Mouse (Mus musculus): ENCODE data around the gene Pofut2.

DNA sequence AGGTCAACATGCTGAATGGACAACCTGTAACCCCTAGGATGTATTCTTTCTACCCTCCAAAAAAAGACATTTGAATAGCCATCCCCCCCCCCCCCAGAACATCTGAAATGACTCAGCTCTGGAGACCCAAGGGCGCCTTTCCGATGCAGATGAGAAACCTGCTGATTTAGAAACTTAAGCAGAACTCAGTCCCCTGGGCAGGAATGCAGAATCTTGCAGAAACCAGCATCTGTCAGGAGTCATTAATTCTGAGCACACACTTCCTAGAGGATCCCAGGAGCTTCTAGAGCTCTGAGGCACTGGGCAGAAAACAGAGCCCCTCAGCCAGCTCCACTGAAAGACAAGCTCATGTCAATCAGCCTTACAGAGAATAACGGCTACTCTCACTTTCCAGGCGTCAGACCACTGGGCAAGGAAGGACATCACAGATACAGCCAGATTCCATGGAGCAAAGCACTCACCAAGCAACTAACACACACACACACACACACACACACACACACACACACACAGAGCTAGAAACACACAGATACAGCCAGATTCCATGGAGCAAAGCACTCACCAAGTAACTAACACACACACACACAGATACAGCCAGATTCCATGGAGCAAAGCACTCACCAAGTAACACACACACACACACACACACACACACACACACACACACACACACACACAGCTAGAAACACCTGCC, 46.0 kb downstream of the Pofut2 start:
- TF ChIP-seq POLR2A (IDR thresholded peaks at IDR 0.05; ENCODE audit: borderline replicate concordance, control insufficient read depth, low read depth, low read length) (no peak), CTCF (IDR thresholded peaks at IDR 0.05; ENCODE audit: control insufficient read depth, insufficient read depth, low read length) (no peak)

Data from bone marrow, adult 2 months (tissue).